1 mouse cellular context compared by ENCODE assay signal in genomic region chr9:22718174-22718823, GRCm38 (mm10).
A peak's percentile ranks its signal among the peaks of the same experiment; 100 is the strongest.
TF ChIP-seq lines count a peak whose summit lies in the region.

No protein-coding gene starts in this region.

TF ChIP-seq in MEL, 35 proteins besides CTCF, POLR2A, EP300 and RAD21 (continued from another document):
- no peak for TF ChIP-seq MAFK (IDR thresholded peaks at IDR 0.05; ENCODE audit: borderline replicate concordance, low read depth, low read length)
- no peak for TF ChIP-seq POLR2AphosphoS2 (IDR thresholded peaks at IDR 0.05; ENCODE audit: low read length)
- TF ChIP-seq MYB (IDR thresholded peaks at IDR 0.05; ENCODE audit: low read depth, low read length): no peak
- TF ChIP-seq MAZ (IDR thresholded peaks at IDR 0.05; ENCODE audit: low read depth, low read length): peak; percentile 92
- TF ChIP-seq ZMIZ1 (IDR thresholded peaks at IDR 0.05; ENCODE audit: low read depth, low read length): peak; percentile 52; the same call in 1 of the 2 replicates
- TF ChIP-seq ZKSCAN1 (IDR thresholded peaks at IDR 0.05; ENCODE audit: low read depth, low read length): no peak; the same call in 1 of the 2 replicates
- TF ChIP-seq NRF1 (IDR thresholded peaks at IDR 0.05; ENCODE audit: insufficient read depth, low read depth, low read length, poor library complexity, severe bottlenecking): no peak
- TF ChIP-seq RCOR1 (IDR thresholded peaks at IDR 0.05; ENCODE audit: low read depth, low read length): peak; percentile 56; the same call in 1 of the 2 replicates
- 0 out of 2 replicates have a peak, but pooled peaks have one; percentile 39 for TF ChIP-seq CHD1 (IDR thresholded peaks at IDR 0.05; ENCODE audit: low read depth, low read length)
- no peak for TF ChIP-seq USF2 (IDR thresholded peaks at IDR 0.05; ENCODE audit: borderline replicate concordance in 1 of 2, insufficient read depth in 1 of 2, low read depth in 1 of 2, low read length in 2 of 2)
- no peak for TF ChIP-seq ZC3H11A (IDR thresholded peaks at IDR 0.05; ENCODE audit: low read depth, low read length)
- TF ChIP-seq POLR2AphosphoS5 (IDR thresholded peaks at IDR 0.05; ENCODE audit: borderline replicate concordance, low read depth, low read length): no peak
TF ChIP-seq in MEL: peak in this region for 11.
